Mouse (Mus musculus) thymus, adult 2 months (tissue): ENCODE measurements around the gene Cmss1. TPM values are rescaled to one million over a fixed set of nuclear protein-coding genes. Genes with fewer than 3 reads are reported as not detected.

Experiments used
- DNase-seq: peaks from one replicate; pipeline ENCODE4 v3.0.0; 2021
- H3K27ac ChIP-seq: fragments of 200-500 bp; 2 replicates; pipeline ENCODE4 v1.5.1; 2012; ENCODE audit warnings: low read length, control low read depth; ENCODE audit not compliant: control insufficient read depth, insufficient read depth
- H3K27me3 ChIP-seq: fragments of 200-500 bp; 2 replicates; pipeline ENCODE4 v1.6.1; 2012; ENCODE audit warnings: mild to moderate bottlenecking, low read length, moderate library complexity, mixed read lengths; ENCODE audit not compliant: control insufficient read depth, insufficient read depth
- H3K36me3 ChIP-seq: fragments of 200-500 bp; 2 replicates; pipeline ENCODE4 v1.6.1; 2012; ENCODE audit warnings: mild to moderate bottlenecking, low read length, moderate library complexity; ENCODE audit not compliant: control insufficient read depth, insufficient read depth
- H3K4me1 ChIP-seq: fragments of 200-500 bp; replicated peaks from 2 replicates; pipeline ENCODE4 v1.6.1; 2012; ENCODE audit warnings: low read length; ENCODE audit not compliant: control insufficient read depth, insufficient read depth
- H3K4me3 ChIP-seq: fragments of 200-500 bp; 2 replicates; pipeline ENCODE4 v1.5.1; 2012; ENCODE audit warnings: mild to moderate bottlenecking, low read length, control low read depth, moderate library complexity; ENCODE audit not compliant: control insufficient read depth, insufficient read depth
- CTCF ChIP-seq: fragments of 200-500 bp; IDR thresholded peaks from 2 replicates; pipeline ENCODE4 v1.5.1; 2012; ENCODE audit warnings: mild to moderate bottlenecking, control low read depth, low read length, moderate library complexity, borderline replicate concordance; ENCODE audit not compliant: control insufficient read depth, poor library complexity, insufficient read depth; ENCODE audit errors: extremely low read depth
- POLR2A ChIP-seq: fragments of 200-500 bp; IDR thresholded peaks from 2 replicates; pipeline ENCODE4 v1.6.1; 2012; ENCODE audit warnings: mild to moderate bottlenecking, low read length, control low read depth, moderate library complexity; ENCODE audit not compliant: control insufficient read depth, poor library complexity, insufficient read depth; ENCODE audit errors: extremely low read depth
- WGBS: fragments of 180-500 bp; shearing (Covaris S2); methylation state at CpG from one replicate; pipeline ENCODE4 v1.1.7; 2018; 5-methylcytosine and 5-hydroxymethylcytosine counted together
- polyA plus RNA-seq: library from polyadenylated mRNA; depleted of rRNA; stranded (reverse); fragments of >200 nt; gene quantifications from 2 replicates; pipeline ENCODE4 v1.2.3, GENCODE M21; 2012

Cmss1 gene
- polyA plus RNA-seq, 1 experiment: 6.2 TPM

GRCm38 (mm10) chr16:57456003-57456402 is 150.7 kb downstream of the Cmss1 start:
- WGBS: 81% methylated on average over 2 of the region's 2 CpGs

GRCm38 (mm10) chr16:57455573-57455972 is 151.1 kb downstream of the Cmss1 start:
- TF ChIP-seq CTCF: no peak
- no peak for TF ChIP-seq POLR2A
- no peak for DNase-seq
- H3K36me3 ChIP-seq: no peaks in the 10 kb centered on the region
- H3K4me3 ChIP-seq: no peak overlapping the region
- H3K4me1 ChIP-seq: peaks cover 5% of the 10 kb centered on the region; the same call in 1 of the 2 replicates
- WGBS: 93% methylated on average over 3 of the region's 3 CpGs
- no peaks in the 10 kb centered on the region for H3K27me3 ChIP-seq
- no peak overlapping the region for H3K27ac ChIP-seq

More at GRCm38 (mm10) chr16:57456003-57456402, 150.7 kb downstream of the Cmss1 start:
- Histone ChIP-seq H3K36me3 (no peaks in the 10 kb centered on the region), H3K27ac (no peak overlapping the region), H3K27me3 (no peaks in the 10 kb centered on the region), H3K4me1 (peaks cover 5% of the 10 kb centered on the region; the same call in 1 of the 2 replicates), H3K4me3 (no peak overlapping the region)
- no peak for TF ChIP-seq CTCF
- no peak for TF ChIP-seq POLR2A
- no peak for DNase-seq

DNA sequence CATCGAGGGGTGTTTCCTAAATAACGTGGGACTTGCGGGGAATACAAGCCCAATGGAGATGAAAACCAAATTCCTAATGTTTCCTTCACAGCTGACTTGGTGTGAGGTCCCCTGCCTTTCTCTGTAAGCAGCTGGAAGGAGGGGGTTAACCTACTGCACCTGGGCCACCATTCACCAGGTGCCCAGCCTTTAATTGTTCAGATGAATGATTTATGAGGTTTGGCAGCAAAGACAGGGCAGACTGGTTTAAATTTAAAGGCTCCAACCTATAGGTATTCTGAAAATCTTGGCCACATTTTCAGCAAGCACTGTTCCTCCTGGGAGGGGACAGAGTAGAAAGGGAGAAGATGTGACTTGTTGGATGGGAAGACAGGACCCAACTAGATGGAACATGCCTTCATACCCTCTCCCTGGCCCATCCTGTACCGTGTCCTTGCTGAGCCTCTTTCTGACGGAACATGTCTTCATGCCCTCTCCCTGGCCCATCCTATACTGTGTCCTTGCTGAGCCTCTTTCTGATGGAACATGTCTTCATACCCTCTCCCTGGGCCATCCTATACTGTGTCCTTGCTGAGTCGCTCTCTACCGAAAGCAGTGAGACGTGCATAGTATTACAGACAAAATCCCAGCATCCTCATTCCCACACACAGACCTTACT is 152.4 kb downstream of the Cmss1 start:
- 99% methylated on average over 8 of the region's 8 CpGs for WGBS
- H3K36me3 ChIP-seq: no peaks in the 10 kb centered on the region
- H3K27ac ChIP-seq: no peak overlapping the region
- no peak for DNase-seq
- H3K4me1 ChIP-seq: peaks cover 5% of the 10 kb centered on the region; the same call in 1 of the 2 replicates
- H3K27me3 ChIP-seq: no peaks in the 10 kb centered on the region
- TF ChIP-seq CTCF: no peak
- no peak for TF ChIP-seq POLR2A
- no peak overlapping the region for H3K4me3 ChIP-seq

DNA sequence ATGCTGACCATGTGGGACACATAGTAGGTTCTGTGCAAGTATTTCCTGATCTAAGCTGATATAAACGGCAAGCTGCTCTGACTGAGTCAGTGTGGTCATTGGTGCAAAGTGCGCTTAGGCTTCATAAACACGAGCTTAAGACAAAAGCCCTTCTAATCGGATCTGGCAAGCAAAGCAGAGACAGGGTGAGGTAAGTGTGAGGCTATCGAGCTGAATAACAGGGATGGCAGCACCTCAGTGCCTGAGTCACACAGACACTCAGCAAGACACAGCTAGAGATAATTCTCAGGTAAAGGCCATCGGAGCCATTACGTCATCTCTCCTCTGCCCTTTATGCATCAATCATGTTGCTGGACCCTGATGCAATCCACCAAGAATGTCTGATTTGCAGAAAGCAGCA is 153.7 kb downstream of the Cmss1 start:
- TF ChIP-seq POLR2A (no peak), CTCF (no peak)
- 94% methylated on average over 7 of the region's 7 CpGs for WGBS
- H3K27me3 ChIP-seq: no peaks in the 10 kb centered on the region
- H3K36me3 ChIP-seq: no peaks in the 10 kb centered on the region
- peaks cover 5% of the 10 kb centered on the region; the same call in 1 of the 2 replicates for H3K4me1 ChIP-seq
- no peak for DNase-seq
- H3K27ac ChIP-seq: no peak overlapping the region
- H3K4me3 ChIP-seq: no peak overlapping the region

DNA sequence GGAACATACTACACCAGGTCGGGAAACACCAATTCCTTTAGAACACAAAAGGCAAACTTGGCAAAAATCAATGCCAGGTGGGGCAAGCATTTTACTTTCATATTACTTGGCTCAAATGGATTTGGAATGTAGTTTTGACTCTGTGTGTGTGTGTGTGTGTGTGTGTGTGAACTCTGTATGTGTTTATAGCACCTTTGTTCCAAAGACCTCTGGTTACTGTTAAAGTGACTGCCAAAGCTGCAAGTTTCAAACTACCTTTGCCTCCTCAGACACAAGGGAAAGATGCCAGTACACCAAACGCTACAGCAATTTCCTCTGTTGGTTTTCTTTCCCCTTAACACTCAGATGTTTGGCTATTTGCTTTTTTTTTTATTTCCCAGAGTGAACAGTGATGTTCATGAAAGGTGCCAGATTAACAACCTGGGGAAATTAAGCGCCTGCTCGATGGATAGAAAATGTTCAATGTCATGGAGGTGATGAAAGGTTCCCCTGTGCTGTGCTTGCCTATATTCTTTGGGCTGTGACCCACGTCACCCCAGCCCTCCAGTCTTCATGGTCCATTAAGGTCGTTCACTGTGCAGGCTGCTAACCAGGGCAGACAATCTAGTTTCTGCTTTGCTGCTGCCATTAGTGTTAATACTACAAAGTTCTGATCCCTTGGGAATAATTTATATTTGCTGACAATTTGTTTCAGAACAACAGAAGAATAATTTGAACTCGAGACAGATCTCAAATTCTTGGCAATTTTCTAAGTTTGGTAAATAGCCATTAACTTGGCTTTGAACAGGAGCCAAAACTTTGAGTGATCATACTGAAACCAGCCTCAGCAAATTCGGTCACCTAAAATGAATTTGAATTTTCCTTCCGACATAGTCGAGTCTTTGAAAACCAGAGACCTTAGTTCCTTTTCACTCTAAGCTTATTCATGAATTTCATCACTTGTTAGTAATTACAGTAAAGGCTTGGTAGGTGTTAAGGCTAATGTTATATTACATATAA is 161.3 kb downstream of the Cmss1 start:
- H3K4me3 ChIP-seq: no peak overlapping the region
- no peak overlapping the region for H3K27ac ChIP-seq
- no peak for TF ChIP-seq POLR2A
- no peak for TF ChIP-seq CTCF
- no peaks in the 10 kb centered on the region for H3K36me3 ChIP-seq
- no peaks in the 10 kb centered on the region for H3K4me1 ChIP-seq
- no peak for DNase-seq
- WGBS: 83% methylated on average over 10 of the region's 10 CpGs
- H3K27me3 ChIP-seq: no peaks in the 10 kb centered on the region

GRCm38 (mm10) chr16:57440706-57441437 is 165.8 kb downstream of the Cmss1 start:
- no peak overlapping the region for H3K4me3 ChIP-seq
- no peaks in the 10 kb centered on the region for H3K36me3 ChIP-seq
- TF ChIP-seq POLR2A (no peak), CTCF (no peak)
- 61% methylated on average over 10 of the region's 10 CpGs for WGBS
- DNase-seq: no peak
- H3K27ac ChIP-seq: no peak overlapping the region
- no peaks in the 10 kb centered on the region for H3K27me3 ChIP-seq
- no peaks in the 10 kb centered on the region for H3K4me1 ChIP-seq
